Mouse (Mus musculus): ENCODE results near the gene Rwdd2a.
A peak's percentile ranks its signal among the peaks of the same experiment; 100 is the strongest.

Gene Rwdd2a

GRCm38 (mm10) chr9:86571540-86572135 is at the start of gene Rwdd2a, which contains the start of gene Pgm3:
Gene Rwdd2a (plus strand): TSS chr9:86571991.
Gene Pgm3 (minus strand): TSS chr9:86571842.
- peak; percentile 94 to 95 for DNase-seq (ENCODE audit: low spot score in 2 of 2)

GRCm38 (mm10) chr9:86522335-86522734 is 49.5 kb upstream of the Rwdd2a start:
- no peak for DNase-seq (ENCODE audit: low spot score in 2 of 2)

- no peak for DNase-seq (ENCODE audit: low spot score in 2 of 2)
These were observed 46.2 kb upstream of the Rwdd2a start for GRCm38 (mm10) chr9:86525600-86525999.

- DNase-seq (ENCODE audit: low spot score in 2 of 2) = no peak
These were observed 37.7 kb upstream of the Rwdd2a start for GRCm38 (mm10) chr9:86534071-86534470.

GRCm38 (mm10) chr9:86543451-86543850 is 28.3 kb upstream of the Rwdd2a start:
- no peak for DNase-seq (ENCODE audit: low spot score in 2 of 2)

- no peak for DNase-seq (ENCODE audit: low spot score in 2 of 2)
These were observed 27.2 kb upstream of the Rwdd2a start for GRCm38 (mm10) chr9:86544559-86544958.

- no peak for DNase-seq (ENCODE audit: low spot score in 2 of 2)
These were observed 22.1 kb upstream of the Rwdd2a start for GRCm38 (mm10) chr9:86549637-86550162.

GRCm38 (mm10) chr9:86550717-86551116 is 21.1 kb upstream of the Rwdd2a start:
- no peak for DNase-seq (ENCODE audit: low spot score in 2 of 2)

GRCm38 (mm10) chr9:86553886-86554285 is 17.9 kb upstream of the Rwdd2a start:
- DNase-seq (ENCODE audit: low spot score in 2 of 2) = no peak

GRCm38 (mm10) chr9:86554641-86555040 is 17.1 kb upstream of the Rwdd2a start:
- DNase-seq (ENCODE audit: low spot score in 2 of 2) = no peak

GRCm38 (mm10) chr9:86560543-86560942 is 11.2 kb upstream of the Rwdd2a start:
- DNase-seq (ENCODE audit: low spot score in 2 of 2) = no peak

- DNase-seq (ENCODE audit: low spot score in 2 of 2) = no peak
These were observed 2.4 kb upstream of the Rwdd2a start for GRCm38 (mm10) chr9:86569314-86569910.

GRCm38 (mm10) chr9:86570261-86570890 is 1.4 kb upstream of the Rwdd2a start:
- DNase-seq (ENCODE audit: low spot score in 2 of 2) = no peak

GRCm38 (mm10) chr9:86570946-86571345 is 845 bp upstream of the Rwdd2a start:
- no peak for DNase-seq (ENCODE audit: low spot score in 2 of 2)

- peak in 1 of 2 experiments; percentile 8 for DNase-seq (ENCODE audit: low spot score in 2 of 2)
These were observed 405 bp downstream of the Rwdd2a start for GRCm38 (mm10) chr9:86572196-86572595.

- peak; percentile 42 to 61 for DNase-seq (ENCODE audit: low spot score in 2 of 2)
These were observed 973 bp downstream of the Rwdd2a start for GRCm38 (mm10) chr9:86572636-86573291.

- DNase-seq (ENCODE audit: low spot score in 2 of 2) = no peak
These were observed 2.0 kb downstream of the Rwdd2a start for GRCm38 (mm10) chr9:86573616-86574303.

GRCm38 (mm10) chr9:86575178-86575577 is 3.4 kb downstream of the Rwdd2a start:
- no peak for DNase-seq (ENCODE audit: low spot score in 2 of 2)

GRCm38 (mm10) chr9:86579657-86580056 is 7.9 kb downstream of the Rwdd2a start:
- DNase-seq (ENCODE audit: low spot score in 2 of 2) = no peak

GRCm38 (mm10) chr9:86583740-86584139 is 11.9 kb downstream of the Rwdd2a start:
- DNase-seq (ENCODE audit: low spot score in 2 of 2) = peak; percentile 33 to 42

GRCm38 (mm10) chr9:86587019-86587795 is 15.4 kb downstream of the Rwdd2a start:
- DNase-seq (ENCODE audit: low spot score in 2 of 2) = no peak

Data from urinary bladder, adult 18-20 months (tissue).